Mouse (Mus musculus) R1 (cell line): Measurements from ENCODE around the gene Ccdc27.

ENCODE experiments used
- DNase-seq: peaks from one replicate; pipeline ENCODE4 v3.0.0-alpha.2; 2018; ENCODE audit warnings: low read depth, low spot score

Gene Ccdc27

DNA sequence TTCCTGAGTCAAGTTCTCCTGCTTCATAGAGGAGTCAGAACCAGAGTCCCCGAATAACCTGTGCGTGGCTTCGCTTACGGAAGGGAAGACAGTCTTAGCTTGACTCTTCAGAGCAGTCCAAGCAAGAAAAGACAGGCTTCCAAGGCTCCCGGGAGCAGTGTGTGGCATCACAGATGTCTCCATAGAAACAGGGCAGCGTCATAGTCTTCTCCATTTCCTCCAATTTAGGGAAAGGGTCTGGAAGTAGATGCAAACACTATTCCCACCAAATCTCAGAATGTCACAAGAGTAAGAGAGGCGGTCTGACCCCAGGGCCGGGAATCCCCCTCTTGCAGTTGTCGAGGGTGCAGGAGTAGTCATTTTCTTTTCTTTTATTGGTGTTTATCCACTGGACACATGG, at the start of gene Ccdc27:
Gene Ccdc27, minus strand, starts transcription at position 101 of the 400 bp plus-strand sequence.
- no peak for DNase-seq

- no peak for DNase-seq
Observed at GRCm38 (mm10) chr4:154091356-154091755, 48.9 kb upstream of the Ccdc27 start.

GRCm38 (mm10) chr4:154089205-154089604, 46.7 kb upstream of the Ccdc27 start:
- peak; percentile 21 for DNase-seq

GRCm38 (mm10) chr4:154086436-154086835, 44.0 kb upstream of the Ccdc27 start:
- no peak for DNase-seq

GRCm38 (mm10) chr4:154085856-154086255, 43.4 kb upstream of the Ccdc27 start:
- DNase-seq, result peak; percentile 66

GRCm38 (mm10) chr4:154081974-154082373, 39.5 kb upstream of the Ccdc27 start:
- DNase-seq, result peak; percentile 94

- DNase-seq, result no peak
Observed at GRCm38 (mm10) chr4:154081021-154081420, 38.5 kb upstream of the Ccdc27 start.

GRCm38 (mm10) chr4:154080211-154080610, 37.7 kb upstream of the Ccdc27 start:
- no peak for DNase-seq

DNA sequence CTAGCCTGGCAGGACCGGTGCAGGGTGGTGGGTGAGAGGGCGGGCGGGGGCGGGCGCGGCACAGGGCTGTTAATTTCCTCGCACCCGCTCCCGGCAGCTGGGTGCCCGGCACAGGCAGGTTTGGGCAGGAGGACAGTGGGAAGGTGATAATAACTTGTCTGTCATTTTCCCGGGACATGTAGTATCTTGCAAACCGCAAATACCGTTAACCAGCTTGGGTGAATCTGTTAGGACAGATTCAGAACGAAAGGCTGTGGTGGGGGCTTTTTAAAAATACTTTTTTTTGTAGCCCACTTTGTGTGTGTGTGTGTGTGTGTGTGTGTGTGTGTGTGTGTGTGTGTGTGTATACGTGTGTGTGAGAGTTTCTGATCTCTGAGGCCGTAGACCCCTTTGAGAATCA, 29.5 kb upstream of the Ccdc27 start:
- DNase-seq, result no peak

DNA sequence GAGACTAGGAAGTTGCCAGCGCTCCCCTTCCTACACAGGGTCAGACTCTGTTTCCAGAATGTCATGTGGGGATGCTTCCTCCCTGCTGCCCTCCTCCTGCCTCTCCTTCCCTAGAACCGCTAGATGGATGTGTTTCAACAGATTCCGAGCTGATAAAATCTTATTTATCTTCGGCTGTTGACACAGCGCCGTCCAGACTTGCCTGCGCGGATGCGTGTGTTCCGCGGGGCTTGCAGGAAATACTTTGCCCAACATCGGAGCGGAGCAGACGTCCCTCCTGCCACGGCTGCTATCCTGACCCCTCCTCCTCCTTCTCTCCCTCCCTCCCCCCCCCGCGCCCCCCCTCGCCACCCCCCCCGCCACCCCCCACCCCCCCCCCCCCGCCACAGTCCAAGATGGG, 29.0 kb upstream of the Ccdc27 start:
- no peak for DNase-seq

GRCm38 (mm10) chr4:154070896-154071295, 28.4 kb upstream of the Ccdc27 start:
- peak; percentile 89 for DNase-seq

DNA sequence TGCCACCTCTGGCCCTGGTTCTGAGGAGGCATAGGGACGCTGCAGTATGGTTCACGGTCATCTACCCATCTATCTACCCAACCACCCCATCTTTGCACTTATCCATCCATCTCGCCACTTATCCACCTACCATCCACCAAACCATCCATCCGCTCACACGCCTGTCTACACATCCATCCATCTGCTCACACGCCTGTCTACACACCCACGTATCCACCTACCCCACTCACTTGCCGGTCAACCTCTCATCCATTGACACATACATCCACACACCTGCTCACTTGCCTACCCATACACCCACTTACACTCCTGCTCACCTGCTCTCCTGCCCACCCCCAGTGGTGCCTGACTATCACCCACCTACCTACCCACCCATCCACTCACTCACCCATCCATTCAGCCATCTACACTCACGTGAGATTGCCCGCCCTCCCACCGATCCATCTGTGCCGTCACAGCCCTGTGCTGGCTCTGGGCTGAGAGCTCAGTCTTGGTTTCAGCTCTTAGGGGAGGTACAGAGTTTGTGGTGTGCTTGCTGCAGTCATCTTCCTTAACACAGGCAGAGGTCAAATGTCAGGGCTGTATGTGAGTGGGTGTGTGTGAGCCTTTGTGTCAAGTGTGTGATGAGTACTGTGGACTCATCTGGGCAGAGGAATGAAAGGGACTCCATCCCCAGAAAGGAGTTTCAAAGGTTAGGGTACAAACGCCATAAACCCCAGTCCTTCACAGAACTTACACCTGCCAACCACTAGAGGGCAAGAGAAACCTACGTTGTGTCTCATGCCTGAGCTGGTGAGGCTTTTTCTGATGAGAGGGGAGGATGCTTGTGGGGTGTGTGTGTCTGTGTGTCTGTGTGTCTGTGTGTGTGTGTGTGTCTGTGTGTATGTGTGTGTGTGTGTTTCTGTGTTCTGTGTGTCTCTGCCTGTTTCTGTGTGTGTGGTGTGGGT, 22.6 kb upstream of the Ccdc27 start:
- peak; percentile 64 for DNase-seq

DNA sequence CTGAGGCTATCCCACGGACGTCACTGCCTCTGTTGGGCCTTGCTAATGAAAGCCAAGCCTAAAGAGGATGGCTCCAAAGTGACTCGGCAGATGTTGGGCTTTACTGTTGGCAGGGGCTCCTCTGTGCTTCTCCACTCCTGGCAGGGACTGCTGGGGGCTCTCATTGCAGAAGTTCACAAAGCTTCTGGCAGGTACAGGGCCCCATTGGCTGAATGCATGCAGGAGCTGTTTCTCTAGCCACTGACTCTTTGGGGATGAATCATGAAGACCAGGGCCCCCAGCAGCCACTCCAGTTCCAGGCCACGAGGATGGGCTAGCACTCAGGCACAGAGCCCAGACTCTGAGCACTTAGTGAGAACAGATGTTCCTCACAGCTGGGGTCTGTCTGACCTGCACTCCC, 15.2 kb upstream of the Ccdc27 start:
- no peak for DNase-seq

- DNase-seq, result no peak
Observed at GRCm38 (mm10) chr4:154056661-154057060, 14.2 kb upstream of the Ccdc27 start.

DNA sequence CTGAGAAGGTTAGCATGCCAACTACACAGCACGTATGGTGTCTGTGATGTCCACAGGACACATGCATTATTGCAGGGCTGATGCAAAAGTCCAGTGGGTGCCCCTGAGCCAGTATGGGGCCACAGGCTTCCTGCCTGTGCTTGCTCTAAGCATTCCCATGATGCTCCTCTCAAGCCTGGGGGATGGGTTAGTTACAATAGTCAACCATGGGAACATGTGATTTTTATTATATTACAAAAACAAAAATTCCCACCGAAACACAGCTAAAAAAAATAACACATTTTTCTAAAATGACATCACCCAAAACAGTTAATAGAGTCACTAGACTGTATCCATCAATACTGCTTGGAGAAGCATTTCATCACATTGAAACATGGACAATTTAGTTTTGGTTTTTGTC, 13.6 kb upstream of the Ccdc27 start:
- DNase-seq, result no peak

- no peak for DNase-seq
Observed at GRCm38 (mm10) chr4:154055482-154055881, 13.0 kb upstream of the Ccdc27 start.

GRCm38 (mm10) chr4:154053065-154053464, 10.6 kb upstream of the Ccdc27 start:
- DNase-seq, result peak; percentile 23

GRCm38 (mm10) chr4:154051401-154051800, 8.9 kb upstream of the Ccdc27 start:
- DNase-seq, result no peak

GRCm38 (mm10) chr4:154045837-154046236, 3.4 kb upstream of the Ccdc27 start:
- peak; percentile 21 for DNase-seq

GRCm38 (mm10) chr4:154037123-154037522, 5.4 kb downstream of the Ccdc27 start:
- no peak for DNase-seq

DNA sequence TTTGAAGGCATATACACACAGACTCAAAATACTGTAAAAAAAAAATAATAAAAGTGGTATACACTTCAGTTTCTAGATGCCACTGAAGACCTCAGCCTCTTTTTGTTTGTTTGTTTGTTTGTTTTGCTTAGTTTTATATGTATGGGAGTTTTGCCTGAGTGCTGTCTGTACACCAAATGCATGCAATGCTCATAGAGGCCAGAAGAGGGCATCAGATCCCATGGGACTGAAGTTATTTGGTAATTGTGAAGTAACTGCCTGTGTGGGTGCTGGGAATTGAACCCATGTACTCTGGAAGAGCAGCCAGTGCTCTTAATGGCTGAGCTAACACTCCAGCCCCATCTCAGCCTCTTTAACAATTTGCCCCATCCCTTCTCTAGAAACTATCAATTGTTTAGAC, 13.8 kb downstream of the Ccdc27 start:
- DNase-seq, result peak; percentile 56

GRCm38 (mm10) chr4:154028066-154028465, 14.4 kb downstream of the Ccdc27 start:
- no peak for DNase-seq

GRCm38 (mm10) chr4:154026441-154026761, 16.1 kb downstream of the Ccdc27 start:
- no peak for DNase-seq
